Mouse (Mus musculus) kidney, postnatal 0 days (tissue): ENCODE measurements around the gene Hoxd3. TPM values are rescaled to one million over a fixed set of nuclear protein-coding genes. Genes with fewer than 3 reads are reported as not detected.

ENCODE experiments used
- ATAC-seq: fragments of 200-750 bp; cut with Nextera tagmentation; replicated peaks from 2 replicates; pipeline ENCODE4 v1.8.0; 2017; ENCODE audit warnings: low read depth, moderate number of reproducible peaks, moderate TSS enrichment, moderate library complexity; ENCODE audit not compliant: low FRiP score
- DNase-seq: peaks from one replicate; pipeline ENCODE4 v3.0.0-alpha.2; 2016; ENCODE audit warnings: low spot score
- H3K27ac ChIP-seq: fragments of 300-500 bp; sonication (generic); 2 replicates; pipeline ENCODE4 v1.5.1; 2014; ENCODE audit warnings: mild to moderate bottlenecking
- H3K27me3 ChIP-seq: fragments of 300-500 bp; sonication (generic); 2 replicates; pipeline ENCODE4 v1.6.1; 2014; ENCODE audit warnings: low read length, mixed read lengths; ENCODE audit not compliant: insufficient read depth
- H3K36me3 ChIP-seq: fragments of 300-500 bp; sonication (generic); 2 replicates; pipeline ENCODE4 v1.6.1; 2014; ENCODE audit warnings: low read length, mixed read lengths; ENCODE audit not compliant: insufficient read depth
- H3K4me1 ChIP-seq: fragments of 300-500 bp; sonication (generic); replicated peaks from 2 replicates; pipeline ENCODE4 v1.6.1; 2014; ENCODE audit warnings: antibody characterized with exemption, low read length, mixed read lengths; ENCODE audit not compliant: insufficient read depth
- H3K4me2 ChIP-seq: fragments of 300-500 bp; sonication (generic); 2 replicates; pipeline ENCODE4 v1.6.1; 2014; ENCODE audit warnings: mild to moderate bottlenecking, low read length, moderate library complexity, mixed read lengths
- H3K4me3 ChIP-seq: fragments of 300-500 bp; sonication (generic); replicated peaks from 2 replicates; pipeline ENCODE4 v1.5.1; 2014; ENCODE audit warnings: low read depth, low read length
- H3K9ac ChIP-seq: fragments of 300-500 bp; sonication (generic); 2 replicates; pipeline ENCODE4 v1.6.1; 2014; ENCODE audit warnings: low read depth, low read length
- H3K9me3 ChIP-seq: fragments of 300-500 bp; sonication (generic); replicated peaks from 2 replicates; pipeline ENCODE4 v1.6.1; 2016; ENCODE audit warnings: low read length, inconsistent platforms, mixed read lengths
- CTCF ChIP-seq: IDR thresholded peaks from 2 replicates; pipeline ENCODE4 v1.5.1; 2016; ENCODE audit warnings: antibody characterized with exemption, low read depth, mild to moderate bottlenecking, moderate library complexity
- WGBS: fragments of 180-500 bp; shearing (Covaris S2); extraction: QIAGEN DNeasy Blood & Tissue Kit; methylation state at CpG from one replicate; pipeline ENCODE4 v1.1.7; 2014; 5-methylcytosine and 5-hydroxymethylcytosine counted together
- polyA plus RNA-seq: library from polyadenylated mRNA; unstranded; fragments of >200 nt; fragmentation: Nextera tagmentation; extraction: Ambion mirVana; gene quantifications from 2 replicates; pipeline ENCODE4 v1.2.1, GENCODE M21; 2015

The Hoxd3 gene
- polyA plus RNA-seq, 1 experiment from 2014 or later: 8.0 TPM

GRCm38 (mm10) chr2:74696442-74697335 lies 15.0 kb upstream of the Hoxd3 start:
- Histone ChIP-seq H3K27ac (peak overlapping the region; percentile 98), H3K36me3 (0 out of 2 replicates have a peak, but pooled peaks cover 5% of the 10 kb centered on the region), H3K4me3 (peak overlapping the region; percentile 91), H3K4me2 (peak overlapping the region; percentile 90), H3K9me3 (no peaks in the 10 kb centered on the region), H3K9ac (peak overlapping the region; percentile 100), H3K4me1 (peaks cover 20% of the 10 kb centered on the region), H3K27me3 (no peaks in the 10 kb centered on the region)
- DNase-seq: no peak
- peak; percentile 12; the same call in 1 of the 2 replicates for ATAC-seq
- no peak for TF ChIP-seq CTCF
- 21% methylated on average over 34 of the region's 34 CpGs for WGBS

DNA sequence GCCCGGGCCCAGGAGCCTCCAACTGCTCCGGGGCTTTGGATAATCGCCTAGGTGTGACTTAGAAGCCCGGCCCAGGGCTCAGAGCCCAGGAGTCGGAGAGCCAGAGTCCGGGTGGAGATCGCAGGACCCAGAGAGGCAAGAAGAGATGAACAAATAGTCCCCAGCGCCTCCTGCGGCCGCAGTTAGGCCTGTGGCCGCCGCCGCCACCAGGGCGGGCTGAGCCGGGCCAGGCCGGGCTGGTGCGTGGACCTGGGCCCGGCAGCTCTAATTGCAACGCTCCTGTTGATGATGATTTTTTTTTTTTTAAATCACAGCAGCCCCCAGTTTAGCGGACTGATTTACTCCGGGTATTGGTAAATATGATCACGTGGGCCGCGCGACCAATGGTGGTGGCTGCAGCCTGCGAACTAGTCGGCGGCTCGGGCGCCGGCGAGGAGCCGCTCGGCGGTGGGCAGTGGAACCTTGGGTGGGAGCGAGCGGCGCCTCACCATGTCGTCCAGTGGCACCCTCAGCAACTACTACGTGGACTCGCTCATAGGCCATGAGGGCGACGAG lies 14.1 kb upstream of the Hoxd3 start, which contains the start of gene Hoxd9:
Hoxd9 (plus strand) TSS at position 161 of the 555 bp plus-strand sequence.
- H3K27me3 ChIP-seq: no peaks in the 10 kb centered on the region
- peak within 1 kb of the TSS; percentile 98 for H3K27ac ChIP-seq
- peak within 1 kb of the TSS; percentile 91 for H3K4me3 ChIP-seq
- H3K9me3 ChIP-seq: no peaks in the 10 kb centered on the region
- peak within 1 kb of the TSS; percentile 90 for H3K4me2 ChIP-seq
- peak; percentile 89 for DNase-seq
- under 1% methylated on average over 43 of the region's 43 CpGs for WGBS
- peak; percentile 38 for TF ChIP-seq CTCF
- ATAC-seq: peak; percentile 66
- 0 out of 2 replicates have a peak, but pooled peaks cover 4% of the 10 kb centered on the region for H3K36me3 ChIP-seq
- peaks cover 15% of the 10 kb centered on the region for H3K4me1 ChIP-seq
- peak within 1 kb of the TSS; percentile 100 for H3K9ac ChIP-seq

DNA sequence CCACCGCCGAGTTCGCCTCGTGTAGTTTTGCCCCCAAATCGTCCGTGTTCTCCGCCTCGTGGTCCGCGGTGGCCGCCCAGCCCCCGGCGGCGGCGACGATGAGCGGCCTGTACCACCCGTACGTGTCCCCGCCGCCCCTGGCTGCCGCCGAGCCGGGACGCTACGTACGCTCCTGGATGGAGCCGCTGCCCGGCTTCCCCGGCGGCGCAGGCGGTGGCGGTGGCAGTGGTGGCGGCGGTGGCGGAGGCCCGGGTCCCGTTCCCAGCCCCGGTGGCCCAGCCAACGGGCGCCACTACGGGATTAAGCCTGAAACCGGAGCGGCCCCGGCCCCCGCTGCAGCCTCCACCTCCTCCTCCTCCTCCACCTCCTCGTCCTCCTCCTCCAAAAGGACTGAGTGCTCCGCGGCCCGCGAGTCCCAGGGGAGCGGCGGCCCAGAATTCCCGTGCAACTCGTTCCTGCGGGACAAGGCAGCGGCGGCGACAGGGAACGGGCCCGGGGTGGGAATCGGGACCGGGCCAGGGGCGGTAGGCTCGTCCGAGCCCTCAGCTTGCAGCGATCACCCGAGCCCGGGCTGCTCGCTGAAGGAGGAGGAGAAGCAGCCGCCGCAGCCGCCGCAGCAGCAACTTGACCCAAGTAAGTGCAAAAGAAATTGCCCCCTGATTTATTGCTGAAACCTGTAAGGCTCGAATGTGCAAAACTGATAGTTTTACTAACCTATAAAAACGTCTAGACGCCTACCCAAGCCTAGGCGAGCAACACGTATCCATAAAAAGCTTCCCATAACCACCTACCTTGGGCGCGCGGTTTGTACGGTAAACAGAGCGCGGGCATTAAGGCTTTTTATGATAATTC lies 13.3 kb upstream of the Hoxd3 start:
- DNase-seq: peak; percentile 88
- WGBS: 2% methylated on average over 72 of the region's 86 CpGs
- Histone ChIP-seq H3K4me2 (peak overlapping the region; percentile 90), H3K27ac (peak overlapping the region; percentile 98), H3K27me3 (no peaks in the 10 kb centered on the region), H3K4me3 (peak overlapping the region; percentile 91), H3K4me1 (peaks cover 17% of the 10 kb centered on the region), H3K36me3 (no peaks in the 10 kb centered on the region), H3K9me3 (no peaks in the 10 kb centered on the region), H3K9ac (peak overlapping the region; percentile 100)
- TF ChIP-seq CTCF: no peak
- ATAC-seq: peak; percentile 18

- Histone ChIP-seq H3K4me1 (peaks cover 18% of the 10 kb centered on the region), H3K27ac (peak overlapping the region; percentile 98), H3K36me3 (no peaks in the 10 kb centered on the region), H3K4me3 (peak overlapping the region; percentile 91), H3K9me3 (no peaks in the 10 kb centered on the region), H3K27me3 (no peaks in the 10 kb centered on the region), H3K4me2 (peak overlapping the region; percentile 90), H3K9ac (peak overlapping the region; percentile 100)
- ATAC-seq (no peak), DNase-seq (no peak)
- 3% methylated on average over 17 of the region's 17 CpGs for WGBS
- TF ChIP-seq CTCF: no peak
Observed at GRCm38 (mm10) chr2:74699053-74699430, 12.7 kb upstream of the Hoxd3 start.

- Histone ChIP-seq H3K4me1 (peaks cover 18% of the 10 kb centered on the region), H3K4me2 (peak overlapping the region; percentile 90), H3K27me3 (no peaks in the 10 kb centered on the region), H3K4me3 (peak overlapping the region; percentile 91), H3K9ac (peak overlapping the region; percentile 100), H3K36me3 (no peaks in the 10 kb centered on the region), H3K27ac (peak overlapping the region; percentile 98), H3K9me3 (no peaks in the 10 kb centered on the region)
- 19% methylated on average over 23 of the region's 23 CpGs for WGBS
- no peak for DNase-seq
- ATAC-seq: no peak
- no peak for TF ChIP-seq CTCF
Observed at GRCm38 (mm10) chr2:74699664-74700545, 11.8 kb upstream of the Hoxd3 start.
